Mouse (Mus musculus) lung, postnatal 14 days (tissue): ENCODE data around the gene Dpagt1.
A peak's percentile ranks its signal among the peaks of the same experiment; 100 is the strongest.
"Not testable (repeated sequence)": the region's sequence is repeated elsewhere in the genome, so short reads cannot be mapped to it uniquely, and the experiment has no call there.

ENCODE experiments used
- DNase-seq: peaks from one replicate; pipeline ENCODE4 v3.0.0; 2021

The Dpagt1 gene

GRCm38 (mm10) chr9:44325768-44326370 is at the start of gene Dpagt1:
Dpagt1 (plus strand) TSS chr9:44326019.
- DNase-seq, result peak; percentile 27

- DNase-seq, result no peak
Observed at GRCm38 (mm10) chr9:44283183-44283582, 42.6 kb upstream of the Dpagt1 start.

- no peak for DNase-seq
Observed at GRCm38 (mm10) chr9:44286256-44286850, 39.5 kb upstream of the Dpagt1 start.

- no peak for DNase-seq
Observed at GRCm38 (mm10) chr9:44287003-44287400, 38.8 kb upstream of the Dpagt1 start.

GRCm38 (mm10) chr9:44287401-44288075 is 38.3 kb upstream of the Dpagt1 start:
- DNase-seq, result peak; percentile 8

GRCm38 (mm10) chr9:44288076-44288958 is 37.5 kb upstream of the Dpagt1 start, which contains the start of gene Abcg4:
Abcg4 (minus strand) TSS chr9:44288615.
- DNase-seq, result no peak

- DNase-seq, result no peak
Observed at GRCm38 (mm10) chr9:44288959-44289291, 36.9 kb upstream of the Dpagt1 start.

- DNase-seq, result peak; percentile 71
Observed at GRCm38 (mm10) chr9:44292490-44292889, 33.3 kb upstream of the Dpagt1 start.

- not testable (repeated sequence) for DNase-seq
Observed at GRCm38 (mm10) chr9:44300001-44300400, 25.8 kb upstream of the Dpagt1 start.

- DNase-seq, result peak; percentile 98
Observed at GRCm38 (mm10) chr9:44305466-44306079, 20.2 kb upstream of the Dpagt1 start, which contains the start of gene Hinfp. Hinfp (minus strand) TSS chr9:44305671.

- DNase-seq, result no peak
Observed at GRCm38 (mm10) chr9:44306532-44306931, 19.3 kb upstream of the Dpagt1 start.

GRCm38 (mm10) chr9:44307248-44307647 is 18.6 kb upstream of the Dpagt1 start:
- DNase-seq, result no peak

- no peak for DNase-seq
Observed at GRCm38 (mm10) chr9:44309756-44310155, 16.1 kb upstream of the Dpagt1 start.

GRCm38 (mm10) chr9:44310750-44311135 is 15.1 kb upstream of the Dpagt1 start:
- DNase-seq, result no peak

GRCm38 (mm10) chr9:44311136-44312134 is 14.4 kb upstream of the Dpagt1 start:
- DNase-seq, result peak; percentile 42

- no peak for DNase-seq
Observed at GRCm38 (mm10) chr9:44313476-44314256, 12.2 kb upstream of the Dpagt1 start.

- no peak for DNase-seq
Observed at GRCm38 (mm10) chr9:44314257-44314547, 11.6 kb upstream of the Dpagt1 start.

- DNase-seq, result no peak
Observed at GRCm38 (mm10) chr9:44314910-44315309, 10.9 kb upstream of the Dpagt1 start.

GRCm38 (mm10) chr9:44317452-44317851 is 8.4 kb upstream of the Dpagt1 start:
- no peak for DNase-seq

- no peak for DNase-seq
Observed at GRCm38 (mm10) chr9:44318076-44318825, 7.6 kb upstream of the Dpagt1 start.
